14 mouse cellular contexts compared by ENCODE assay signal in the genomic region with DNA sequence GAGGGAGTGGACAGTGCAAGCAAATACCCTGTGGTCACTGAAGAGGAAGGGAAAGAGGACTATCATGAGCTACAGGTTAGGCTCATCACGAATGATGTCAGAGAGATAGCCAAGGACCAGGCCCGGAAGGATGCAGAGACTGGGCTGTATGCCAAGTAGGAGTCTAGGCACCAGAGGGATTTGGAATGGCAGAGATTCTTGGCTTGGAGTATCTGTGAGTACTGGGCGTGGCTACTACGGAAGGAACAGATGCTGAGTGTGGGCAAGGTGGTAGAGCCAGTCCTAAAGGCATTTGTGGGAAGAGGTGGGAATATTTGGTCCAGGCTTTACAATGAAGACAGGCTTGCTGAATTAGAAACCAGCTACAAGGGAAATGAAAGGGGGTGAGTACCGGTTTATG.
DNase-seq lines count a peak whose midpoint lies in the region; ATAC-seq lines count a peak whose summit lies in the region.
"Had no signal": no experiment of that assay in that cellular context is flagged by ENCODE, and none has a peak within 500 bp of the region (broad histone marks: within the 10 kb centered on the region; RNA-seq: fewer than 3 reads in every experiment).

No protein-coding gene starts in this region.

- H3K9me3 ChIP-seq in neural tube, embryonic 15.5 days (replicated peaks) = no peaks in the 10 kb centered on the region
- no peaks in the 10 kb centered on the region for H3K9me3 ChIP-seq in midbrain, embryonic 16.5 days (replicated peaks; ENCODE audit: control insufficient read depth, low read length, poor library complexity, severe bottlenecking)
- H3K9me3 ChIP-seq: heart, embryonic 15.5 days; liver, embryonic 15.5 days had no signal

- no peaks in the 10 kb centered on the region for H3K27me3 ChIP-seq in neural tube, embryonic 15.5 days (replicated peaks)
- H3K27me3 ChIP-seq in midbrain, embryonic 16.5 days (ENCODE audit: control insufficient read depth, insufficient read depth, low read depth, low read length) = no peaks in the 10 kb centered on the region
- H3K27me3 ChIP-seq: heart, embryonic 15.5 days; liver, embryonic 15.5 days had no signal

- ATAC-seq in frontal cortex, adult (ENCODE audit: low TSS enrichment) = peak; percentile 81
- ATAC-seq in neural tube, embryonic 15.5 days (ENCODE audit: low FRiP score) = no peak
- ATAC-seq in midbrain, embryonic 16.5 days = no peak
- ATAC-seq: forebrain, embryonic 16.5 days had no signal

- H3K4me2 ChIP-seq in neural tube, embryonic 15.5 days = no peak overlapping the region
- no peak overlapping the region for H3K4me2 ChIP-seq in midbrain, embryonic 16.5 days (ENCODE audit: low read length)
- H3K4me2 ChIP-seq: heart, embryonic 15.5 days; liver, embryonic 15.5 days had no signal

- no peak overlapping the region for H3K4me3 ChIP-seq in neural tube, embryonic 15.5 days (replicated peaks)
- H3K4me3 ChIP-seq in midbrain, embryonic 16.5 days (ENCODE audit: low read depth, low read length) = no peak overlapping the region
- H3K4me3 ChIP-seq: heart, embryonic 15.5 days; liver, embryonic 15.5 days had no signal

- no peak for DNase-seq in frontal cortex, postnatal 10 days (ENCODE audit: low spot score in 2 of 2)
- DNase-seq in neural tube, embryonic 10.5 days (ENCODE audit: extremely low spot score, low spot score) = no peak
- peak; percentile 66 to 74 for DNase-seq in cerebellum, postnatal 10 days
- no peak for DNase-seq in thymus, postnatal 4 days
- DNase-seq in MN1 (ENCODE audit: low spot score) = no peak
- DNase-seq: embryo, embryonic 11 days; gastrocnemius, postnatal 36 days; kidney, adult 8-10 months had no signal

- 67% methylated on average over 5 of the region's 5 CpGs for WGBS in neural tube, embryonic 15.5 days
- WGBS in midbrain, embryonic 16.5 days = 83% methylated on average over 5 of the region's 5 CpGs

- H3K9ac ChIP-seq in neural tube, embryonic 15.5 days (replicated peaks) = no peak overlapping the region
- no peak overlapping the region for H3K9ac ChIP-seq in midbrain, embryonic 16.5 days (ENCODE audit: low read depth, low read length)
- H3K9ac ChIP-seq: heart, embryonic 15.5 days; liver, embryonic 15.5 days had no signal

- 0 out of 2 replicates have a peak, but pooled peaks cover 7% of the 10 kb centered on the region for H3K4me1 ChIP-seq in neural tube, embryonic 15.5 days
- H3K4me1 ChIP-seq in midbrain, embryonic 16.5 days (ENCODE audit: control insufficient read depth, insufficient read depth, low read length) = peaks cover 6% of the 10 kb centered on the region; the same call in 1 of the 2 replicates
- H3K4me1 ChIP-seq: liver, embryonic 15.5 days had no signal

- H3K36me3 ChIP-seq in neural tube, embryonic 15.5 days = no peaks in the 10 kb centered on the region
- no peaks in the 10 kb centered on the region for H3K36me3 ChIP-seq in midbrain, embryonic 16.5 days (ENCODE audit: control insufficient read depth, insufficient read depth, low read length)
- H3K36me3 ChIP-seq: heart, embryonic 15.5 days; liver, embryonic 15.5 days had no signal

- 0 out of 2 replicates have a peak overlapping the region, but pooled peaks have one; percentile 37 for H3K27ac ChIP-seq in neural tube, embryonic 15.5 days (replicated peaks)
- H3K27ac ChIP-seq in midbrain, embryonic 16.5 days (ENCODE audit: low read length) = peak overlapping the region; percentile 29
- H3K27ac ChIP-seq: heart, embryonic 15.5 days; liver, embryonic 15.5 days had no signal

Comparison
In these comparisons a context has a peak if more than half of its experiments do, and no peak if none do; other contexts are left out.
1. DNase-seq: peak in cerebellum, postnatal 10 days (2 of 2); none in frontal cortex, postnatal 10 days (0 of 2), neural tube, embryonic 10.5 days (single experiment), thymus, postnatal 4 days (single experiment) and MN1 (single experiment).